Mouse (Mus musculus): ENCODE measurements around the gene Wnt4. TPM values are rescaled to one million over a fixed set of nuclear protein-coding genes. Genes with fewer than 3 reads are reported as not detected.

Gene Wnt4
- polyA plus RNA-seq, 1 experiment = 4.1 TPM

DNA sequence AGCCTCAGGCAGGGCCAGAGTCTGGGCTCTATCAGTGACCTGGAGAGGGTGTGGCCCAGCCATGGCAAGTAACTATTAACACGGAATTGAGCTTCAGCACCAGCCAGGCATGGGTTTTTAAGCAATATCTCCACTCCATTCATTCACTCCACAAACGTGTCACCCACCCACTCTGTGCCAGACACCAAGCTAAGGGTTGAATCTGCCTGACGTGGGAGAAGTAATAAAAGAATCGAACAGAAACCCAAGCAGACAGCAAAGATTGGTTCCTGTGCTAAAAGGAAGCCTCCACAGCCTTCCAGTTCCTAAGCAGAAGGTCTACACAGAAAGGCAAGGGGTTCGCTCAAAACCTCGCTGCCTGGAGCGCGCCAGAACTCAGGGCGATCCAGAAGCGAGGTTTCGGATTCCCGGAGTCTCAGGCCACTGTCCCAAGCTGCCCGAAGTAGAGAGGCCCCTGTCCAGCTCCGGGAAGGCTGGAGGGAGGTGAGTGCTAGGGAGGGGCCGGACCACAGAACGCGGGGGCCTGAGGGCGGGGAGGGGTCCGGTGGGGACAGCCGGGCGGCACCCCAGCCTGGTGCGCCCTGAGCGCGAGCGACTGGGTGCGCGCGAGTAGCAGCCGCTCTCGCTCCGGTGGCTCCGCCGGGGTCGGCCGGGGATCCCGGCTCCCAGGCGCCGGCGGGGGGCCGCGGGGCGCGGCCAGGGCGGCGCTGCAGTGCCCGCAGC lies 685 bp upstream of the Wnt4 start:
- Histone ChIP-seq H3K27me3 (ENCODE audit: control insufficient read depth, insufficient read depth, low read length, poor library complexity, severe bottlenecking) (peaks cover 12% of the 10 kb centered on the region), H3K27ac (ENCODE audit: insufficient read depth, low read length) (no peak overlapping the region)
- TF ChIP-seq POLR2A (IDR thresholded peaks at IDR 0.05; ENCODE audit: insufficient read depth, low read length) (no peak), CTCF (IDR thresholded peaks at IDR 0.05; ENCODE audit: low read depth, low read length) (no peak), EP300 (IDR thresholded peaks at IDR 0.05; ENCODE audit: insufficient read depth, low read depth, low read length) (no peak)

DNA sequence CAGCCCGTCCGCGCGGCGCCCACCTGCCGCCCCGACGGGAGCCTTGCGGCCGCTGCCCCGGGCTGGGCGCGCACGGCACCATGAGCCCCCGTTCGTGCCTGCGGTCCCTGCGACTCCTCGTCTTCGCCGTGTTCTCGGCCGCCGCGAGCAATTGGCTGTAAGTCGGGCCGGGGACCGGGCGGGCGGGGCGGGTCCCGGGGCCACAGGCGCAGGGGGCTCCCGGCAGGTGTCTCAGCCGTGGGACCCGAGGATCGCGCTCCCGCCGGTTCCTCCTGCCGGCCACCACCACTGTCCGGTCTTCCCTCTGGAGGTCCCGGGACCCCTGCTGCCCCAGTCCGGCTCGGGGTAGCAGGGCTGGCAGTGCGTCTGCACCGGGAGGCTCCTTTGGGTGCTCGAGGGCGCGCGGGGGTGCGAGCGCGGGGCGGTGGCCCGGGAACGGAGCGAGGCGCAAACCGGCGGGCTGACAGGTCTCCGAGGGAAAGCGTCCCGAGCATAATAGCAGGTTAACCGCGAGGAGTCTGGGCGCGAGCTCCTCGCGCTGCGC lies 383 bp downstream of the Wnt4 start:
- Histone ChIP-seq H3K36me3 (ENCODE audit: control insufficient read depth, insufficient read depth, low read length, poor library complexity, severe bottlenecking) (no peaks in the 10 kb centered on the region), H3K9me3 (replicated peaks; ENCODE audit: control insufficient read depth, insufficient read depth, low read length, poor library complexity, severe bottlenecking) (no peaks in the 10 kb centered on the region), H3K9ac (ENCODE audit: low read depth, poor library complexity, severe bottlenecking) (peak overlapping the region; percentile 77), H3K4me1 (ENCODE audit: control insufficient read depth, insufficient read depth, low read length) (peaks cover 6% of the 10 kb centered on the region), H3K4me3 (ENCODE audit: low read depth, low read length) (peak overlapping the region; percentile 56), H3K27ac (ENCODE audit: insufficient read depth, low read length) (no peak overlapping the region), H3K27me3 (ENCODE audit: control insufficient read depth, insufficient read depth, low read length, poor library complexity, severe bottlenecking) (peaks cover 12% of the 10 kb centered on the region)
- no peak for TF ChIP-seq EP300 (IDR thresholded peaks at IDR 0.05; ENCODE audit: insufficient read depth, low read depth, low read length)
- no peak for TF ChIP-seq CTCF (IDR thresholded peaks at IDR 0.05; ENCODE audit: low read depth, low read length)
- TF ChIP-seq POLR2A (IDR thresholded peaks at IDR 0.05; ENCODE audit: insufficient read depth, low read length) = no peak

More for the DNA sequence above, 685 bp upstream of the Wnt4 start:
- no peaks in the 10 kb centered on the region for H3K9me3 ChIP-seq (replicated peaks; ENCODE audit: control insufficient read depth, insufficient read depth, low read length, poor library complexity, severe bottlenecking)
- no peaks in the 10 kb centered on the region for H3K36me3 ChIP-seq (ENCODE audit: control insufficient read depth, insufficient read depth, low read length, poor library complexity, severe bottlenecking)
- H3K9ac ChIP-seq (ENCODE audit: low read depth, poor library complexity, severe bottlenecking) = peak overlapping the region; percentile 77
- peaks cover 4% of the 10 kb centered on the region for H3K4me1 ChIP-seq (ENCODE audit: control insufficient read depth, insufficient read depth, low read length)
- peak overlapping the region; percentile 32 for H3K4me3 ChIP-seq (ENCODE audit: low read depth, low read length)

DNA sequence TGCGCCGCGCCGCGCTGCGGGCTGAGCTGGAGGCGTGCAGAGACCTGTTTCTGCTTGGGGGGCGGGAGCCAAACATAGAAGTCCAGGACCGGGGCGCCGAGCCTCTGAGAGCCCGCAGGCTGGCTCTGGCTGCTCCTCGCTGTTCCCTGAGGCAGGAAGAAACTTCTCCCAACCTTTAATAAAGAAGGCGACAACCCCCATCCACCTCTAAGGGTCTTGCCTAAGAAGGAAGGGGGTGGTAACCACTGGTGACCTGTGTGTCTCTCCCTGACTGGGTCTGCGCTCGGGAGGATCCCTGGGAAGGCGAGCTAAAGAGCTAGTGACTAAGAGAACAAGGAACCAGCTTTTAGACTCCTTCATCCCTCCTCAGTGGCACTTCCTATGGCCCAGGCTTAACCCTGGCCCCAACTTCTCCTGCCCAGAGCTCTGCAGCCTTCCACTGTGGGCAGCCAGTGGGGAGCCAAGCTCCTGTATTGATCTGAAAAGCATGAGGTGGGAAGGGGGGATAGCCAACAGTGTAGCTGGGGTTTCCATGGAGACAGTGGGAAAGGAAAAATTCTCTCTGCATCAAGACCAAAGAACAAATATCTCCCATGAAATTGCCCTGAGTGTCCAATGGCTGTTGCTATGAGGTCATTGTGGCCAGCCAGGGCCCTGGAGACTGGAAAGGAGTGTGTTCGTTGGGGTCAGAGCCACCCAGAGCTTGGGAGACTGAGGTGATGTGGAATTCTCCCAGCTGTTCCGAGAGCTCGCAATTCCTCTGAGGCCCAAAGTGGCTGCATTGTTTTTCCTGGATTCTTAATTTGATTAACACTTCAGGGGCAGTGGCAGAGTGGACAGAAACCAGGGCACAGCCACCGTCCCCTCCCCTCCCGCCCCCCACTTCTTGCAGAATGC lies 1.1 kb downstream of the Wnt4 start:
- Histone ChIP-seq H3K9me3 (replicated peaks; ENCODE audit: control insufficient read depth, insufficient read depth, low read length, poor library complexity, severe bottlenecking) (no peaks in the 10 kb centered on the region), H3K4me3 (ENCODE audit: low read depth, low read length) (peak overlapping the region; percentile 56), H3K9ac (ENCODE audit: low read depth, poor library complexity, severe bottlenecking) (peak overlapping the region; percentile 77), H3K27me3 (ENCODE audit: control insufficient read depth, insufficient read depth, low read length, poor library complexity, severe bottlenecking) (peaks cover 12% of the 10 kb centered on the region), H3K36me3 (ENCODE audit: control insufficient read depth, insufficient read depth, low read length, poor library complexity, severe bottlenecking) (no peaks in the 10 kb centered on the region), H3K27ac (ENCODE audit: insufficient read depth, low read length) (no peak overlapping the region), H3K4me1 (ENCODE audit: control insufficient read depth, insufficient read depth, low read length) (peaks cover 6% of the 10 kb centered on the region)
- TF ChIP-seq POLR2A (IDR thresholded peaks at IDR 0.05; ENCODE audit: insufficient read depth, low read length) (no peak), EP300 (IDR thresholded peaks at IDR 0.05; ENCODE audit: insufficient read depth, low read depth, low read length) (no peak), CTCF (IDR thresholded peaks at IDR 0.05; ENCODE audit: low read depth, low read length) (no peak)

DNA sequence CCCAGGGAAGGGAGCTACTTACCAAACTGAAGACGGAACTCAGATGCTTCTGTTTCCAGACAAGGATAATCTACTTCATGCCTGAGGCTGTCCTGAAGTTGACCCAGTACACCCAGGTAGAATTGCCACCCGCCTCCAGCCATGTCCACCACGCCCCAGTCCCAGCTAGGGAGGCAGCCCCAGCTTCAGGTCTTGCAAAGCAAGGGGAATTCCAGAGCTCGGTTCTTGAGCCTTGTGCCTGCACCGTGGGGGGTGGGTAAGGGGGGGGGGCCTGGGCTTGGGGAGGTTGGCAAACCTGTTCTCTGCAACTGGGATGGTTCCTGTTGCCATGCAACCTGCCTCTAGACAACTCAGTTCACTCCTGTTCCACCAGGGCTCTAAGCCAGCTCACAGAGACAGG lies 2.1 kb downstream of the Wnt4 start:
- H3K4me3 ChIP-seq (ENCODE audit: low read depth, low read length) = no peak overlapping the region

DNA sequence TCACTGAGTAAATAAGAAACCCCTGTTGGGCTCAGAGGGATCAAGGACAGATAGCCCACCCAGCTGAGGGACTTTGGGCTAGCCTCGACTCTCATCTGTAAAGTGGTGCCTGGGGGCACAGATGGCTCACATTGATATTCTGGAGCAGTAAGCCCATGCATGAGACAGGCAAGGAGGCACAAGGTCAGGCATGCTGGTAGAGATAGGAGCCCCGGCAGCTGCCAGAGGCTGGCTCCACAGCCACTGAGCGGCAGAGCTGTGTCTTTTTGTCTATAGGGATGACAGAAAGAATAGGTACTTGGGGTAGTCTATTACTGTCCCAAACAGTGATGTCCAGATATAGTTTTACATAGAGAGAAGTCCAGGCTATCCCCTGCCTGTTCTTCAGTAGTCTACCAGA lies 4.0 kb downstream of the Wnt4 start:
- Histone ChIP-seq H3K36me3 (ENCODE audit: control insufficient read depth, insufficient read depth, low read length, poor library complexity, severe bottlenecking) (no peaks in the 10 kb centered on the region), H3K9ac (ENCODE audit: low read depth, poor library complexity, severe bottlenecking) (no peak overlapping the region), H3K9me3 (replicated peaks; ENCODE audit: control insufficient read depth, insufficient read depth, low read length, poor library complexity, severe bottlenecking) (no peaks in the 10 kb centered on the region), H3K4me1 (ENCODE audit: control insufficient read depth, insufficient read depth, low read length) (peaks cover 6% of the 10 kb centered on the region), H3K27ac (ENCODE audit: insufficient read depth, low read length) (no peak overlapping the region), H3K4me3 (ENCODE audit: low read depth, low read length) (no peak overlapping the region), H3K27me3 (ENCODE audit: control insufficient read depth, insufficient read depth, low read length, poor library complexity, severe bottlenecking) (peaks cover 10% of the 10 kb centered on the region)
- TF ChIP-seq EP300 (IDR thresholded peaks at IDR 0.05; ENCODE audit: insufficient read depth, low read depth, low read length) (no peak), CTCF (IDR thresholded peaks at IDR 0.05; ENCODE audit: low read depth, low read length) (no peak), POLR2A (IDR thresholded peaks at IDR 0.05; ENCODE audit: insufficient read depth, low read length) (no peak)

More for the DNA sequence above, 2.1 kb downstream of the Wnt4 start:
- H3K36me3 ChIP-seq (ENCODE audit: control insufficient read depth, insufficient read depth, low read length, poor library complexity, severe bottlenecking) = no peaks in the 10 kb centered on the region
- no peaks in the 10 kb centered on the region for H3K9me3 ChIP-seq (replicated peaks; ENCODE audit: control insufficient read depth, insufficient read depth, low read length, poor library complexity, severe bottlenecking)
- peaks cover 12% of the 10 kb centered on the region for H3K27me3 ChIP-seq (ENCODE audit: control insufficient read depth, insufficient read depth, low read length, poor library complexity, severe bottlenecking)
- no peak for TF ChIP-seq EP300 (IDR thresholded peaks at IDR 0.05; ENCODE audit: insufficient read depth, low read depth, low read length)
- no peak for TF ChIP-seq CTCF (IDR thresholded peaks at IDR 0.05; ENCODE audit: low read depth, low read length)
- no peak for TF ChIP-seq POLR2A (IDR thresholded peaks at IDR 0.05; ENCODE audit: insufficient read depth, low read length)
- H3K27ac ChIP-seq (ENCODE audit: insufficient read depth, low read length) = no peak overlapping the region
- peaks cover 6% of the 10 kb centered on the region for H3K4me1 ChIP-seq (ENCODE audit: control insufficient read depth, insufficient read depth, low read length)
- no peak overlapping the region for H3K9ac ChIP-seq (ENCODE audit: low read depth, poor library complexity, severe bottlenecking)

Data from ES-Bruce4 (cell line).